Mouse (Mus musculus): ENCODE results near the gene Slc28a1. TPM values are rescaled to one million over a fixed set of nuclear protein-coding genes. Genes with fewer than 3 reads are reported as not detected.
"Not testable (repeated sequence)": the region's sequence is repeated elsewhere in the genome, so short reads cannot be mapped to it uniquely, and the experiment has no call there.

Slc28a1 gene
- total and polyA plus RNA-seq, 3 experiments, result not detected

DNA sequence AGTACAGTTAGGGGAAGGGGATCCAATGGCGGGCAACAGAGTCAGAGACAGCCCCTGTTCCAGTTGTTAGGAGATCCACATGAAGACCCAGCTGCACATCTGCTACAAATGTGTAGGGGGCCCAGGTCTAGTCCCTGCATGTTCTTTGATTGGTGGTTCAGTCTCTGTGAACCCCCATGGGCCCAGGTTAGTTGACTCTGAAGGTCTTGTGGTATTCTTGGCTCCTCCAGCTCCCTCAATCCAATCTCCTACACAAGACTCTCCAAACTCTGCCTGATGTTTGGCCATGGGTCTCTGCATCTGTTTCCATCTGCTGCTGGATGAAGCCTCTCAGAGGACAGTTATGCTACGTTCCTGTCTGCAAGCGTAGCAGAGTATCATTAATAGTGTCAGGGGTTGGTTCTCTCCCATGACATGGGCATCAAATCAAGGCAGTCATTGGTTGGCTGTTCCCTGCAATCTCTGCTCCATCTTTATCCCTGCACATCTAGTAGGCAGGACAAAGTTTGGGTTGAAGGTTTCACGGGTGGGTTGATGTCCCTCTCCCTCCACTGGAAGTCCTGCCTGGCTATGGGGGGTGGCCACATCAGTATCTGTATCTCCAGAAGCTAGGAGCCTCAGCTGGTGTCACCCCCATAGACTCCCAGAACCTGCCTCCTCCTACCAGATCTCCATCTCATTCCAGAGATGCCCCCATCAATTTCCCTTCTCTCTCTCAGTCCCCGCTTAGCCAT, 25.2 kb downstream of the Slc28a1 start:
- Histone ChIP-seq H3K4me1 (ENCODE audit: control insufficient read depth in 1 of 2, insufficient read depth in 2 of 2, low read length in 2 of 2) (peaks cover 0 to 4% of the 10 kb centered on the region in 2 experiments; a peak in 1 of 4 replicates), H3K27ac (ENCODE audit: control insufficient read depth, low read depth, low read length) (no peak overlapping the region), H3K27me3 (ENCODE audit: control insufficient read depth in 1 of 2, insufficient read depth in 2 of 2, low read length in 2 of 2) (peaks cover 0 to 5% of the 10 kb centered on the region in 2 experiments; a peak in 3 of 4 replicates), H3K9me3 (replicated peaks; ENCODE audit: insufficient read depth, low read length) (no peaks in the 10 kb centered on the region), H3K36me3 (ENCODE audit: control insufficient read depth in 1 of 2, insufficient read depth in 2 of 2, low read length in 2 of 2) (no peaks in the 10 kb centered on the region), H3K9ac (ENCODE audit: control insufficient read depth, low read depth, low read length, poor library complexity, severe bottlenecking) (no peak overlapping the region), H3K4me3 (ENCODE audit: control insufficient read depth in 1 of 2, insufficient read depth in 1 of 2, low read depth in 2 of 2, low read length in 2 of 2) (no peak overlapping the region), H3K79me2 (ENCODE audit: control insufficient read depth, insufficient read depth, low read length, poor library complexity) (no peaks in the 10 kb centered on the region)
- no peak for DNase-seq (ENCODE audit: low read depth, low spot score)
- no peak for TF ChIP-seq MYB (IDR thresholded peaks at IDR 0.05; ENCODE audit: low read depth, low read length)
- no peak for TF ChIP-seq POLR2AphosphoS5 (IDR thresholded peaks at IDR 0.05; ENCODE audit: borderline replicate concordance, low read depth, low read length)
- TF ChIP-seq TAL1 (IDR thresholded peaks at IDR 0.05; ENCODE audit: low read length), result no peak
- no peak for TF ChIP-seq USF1 (IDR thresholded peaks at IDR 0.05; ENCODE audit: low read depth, low read length)
- no peak for TF ChIP-seq JUND (IDR thresholded peaks at IDR 0.05; ENCODE audit: low read depth, low read length)
- no peak for TF ChIP-seq CHD2 (IDR thresholded peaks at IDR 0.05; ENCODE audit: low read length)
- TF ChIP-seq POLR2A (IDR thresholded peaks at IDR 0.05; ENCODE audit: control insufficient read depth in 1 of 2, insufficient read depth in 1 of 2, low read depth in 1 of 2, low read length in 2 of 2, poor library complexity in 1 of 2), result no peak
- TF ChIP-seq BHLHE40 (IDR thresholded peaks at IDR 0.05; ENCODE audit: borderline replicate concordance, low read depth, low read length), result no peak
- TF ChIP-seq ZKSCAN1 (IDR thresholded peaks at IDR 0.05; ENCODE audit: low read depth, low read length), result no peak
- TF ChIP-seq EP300 (IDR thresholded peaks at IDR 0.05; ENCODE audit: low read depth in 1 of 2, low read length in 2 of 2), result no peak
- TF ChIP-seq ZMIZ1 (IDR thresholded peaks at IDR 0.05; ENCODE audit: low read depth, low read length), result no peak
- no peak for TF ChIP-seq NRF1 (IDR thresholded peaks at IDR 0.05; ENCODE audit: insufficient read depth, low read depth, low read length, poor library complexity, severe bottlenecking)
- no peak for TF ChIP-seq GABPA (IDR thresholded peaks at IDR 0.05; ENCODE audit: low read depth, low read length)
- TF ChIP-seq CTCF (IDR thresholded peaks at IDR 0.05 in 2 of 3, conservative IDR thresholded peaks at IDR 0.05 in 1 of 3; ENCODE audit: control insufficient read depth in 1 of 3, insufficient read depth in 1 of 3, low read depth in 2 of 3, low read length in 3 of 3, poor library complexity in 1 of 3, severe bottlenecking in 1 of 3), result no peak
- TF ChIP-seq HCFC1 (IDR thresholded peaks at IDR 0.05; ENCODE audit: low read depth, low read length), result no peak

DNA sequence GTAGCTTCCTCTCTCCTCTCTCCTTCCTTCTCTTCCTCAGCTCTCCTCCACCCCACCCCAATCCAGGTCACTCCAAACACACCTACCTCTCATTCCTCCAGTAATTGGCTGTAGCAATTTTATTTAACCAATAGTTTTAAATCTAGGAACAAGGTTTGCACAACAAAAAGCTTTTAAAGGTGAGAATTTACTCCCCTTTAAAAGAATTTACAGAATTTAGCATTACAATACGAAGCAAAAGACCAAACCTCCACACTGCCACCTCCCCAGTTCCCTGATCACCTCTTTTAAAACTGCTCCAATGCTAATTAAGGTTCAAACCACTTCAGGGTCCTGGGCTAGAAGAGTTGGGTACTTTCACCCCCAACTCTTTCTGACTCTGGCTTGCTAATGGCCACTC, 26.9 kb downstream of the Slc28a1 start:
- H3K9ac ChIP-seq (ENCODE audit: control insufficient read depth, low read depth, low read length, poor library complexity, severe bottlenecking), result no peak overlapping the region
- H3K4me3 ChIP-seq (ENCODE audit: control insufficient read depth in 1 of 2, insufficient read depth in 1 of 2, low read depth in 2 of 2, low read length in 2 of 2), result no peak overlapping the region
- peaks cover 0 to 4% of the 10 kb centered on the region in 2 experiments; a peak in 1 of 4 replicates for H3K4me1 ChIP-seq (ENCODE audit: control insufficient read depth in 1 of 2, insufficient read depth in 2 of 2, low read length in 2 of 2)
- peaks cover 0 to 3% of the 10 kb centered on the region in 2 experiments; a peak in 2 of 4 replicates for H3K27me3 ChIP-seq (ENCODE audit: control insufficient read depth in 1 of 2, insufficient read depth in 2 of 2, low read length in 2 of 2)
- no peaks in the 10 kb centered on the region for H3K9me3 ChIP-seq (replicated peaks; ENCODE audit: insufficient read depth, low read length)
- no peaks in the 10 kb centered on the region for H3K36me3 ChIP-seq (ENCODE audit: control insufficient read depth in 1 of 2, insufficient read depth in 2 of 2, low read length in 2 of 2)
- no peak overlapping the region for H3K27ac ChIP-seq (ENCODE audit: control insufficient read depth, low read depth, low read length)
- H3K79me2 ChIP-seq (ENCODE audit: control insufficient read depth, insufficient read depth, low read length, poor library complexity), result no peaks in the 10 kb centered on the region
- DNase-seq (ENCODE audit: low read depth, low spot score), result no peak
- TF ChIP-seq RCOR1 (IDR thresholded peaks at IDR 0.05; ENCODE audit: low read depth, low read length) (no peak), USF2 (IDR thresholded peaks at IDR 0.05; ENCODE audit: borderline replicate concordance in 1 of 2, insufficient read depth in 1 of 2, low read depth in 1 of 2, low read length in 2 of 2) (no peak), POLR2A (IDR thresholded peaks at IDR 0.05; ENCODE audit: control insufficient read depth in 1 of 2, insufficient read depth in 1 of 2, low read depth in 1 of 2, low read length in 2 of 2, poor library complexity in 1 of 2) (no peak), ETS1 (IDR thresholded peaks at IDR 0.05; ENCODE audit: low read depth, low read length) (no peak), NELFE (IDR thresholded peaks at IDR 0.05; ENCODE audit: low read depth, low read length) (no peak), MAFK (IDR thresholded peaks at IDR 0.05; ENCODE audit: borderline replicate concordance, low read depth, low read length) (no peak)

DNA sequence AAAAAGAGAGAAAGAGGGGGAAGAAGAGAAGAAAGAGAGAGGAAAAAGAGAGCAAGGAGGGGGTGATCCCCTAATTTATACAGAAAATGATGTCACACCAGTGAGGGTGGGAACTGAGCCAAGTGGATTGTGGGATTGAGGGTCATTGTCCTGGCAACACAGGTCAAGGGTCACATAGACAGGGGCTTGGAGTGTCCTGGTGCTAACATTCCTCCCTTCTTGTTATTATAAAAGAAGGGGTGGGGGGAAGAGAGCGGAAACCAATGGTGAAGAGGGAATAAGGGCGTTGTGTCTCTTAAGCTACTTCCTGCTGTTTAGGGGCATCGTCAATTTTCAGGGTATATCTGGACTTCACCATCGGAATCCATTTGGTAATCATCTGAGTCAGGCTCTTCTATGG, 28.5 kb downstream of the Slc28a1 start:
- not testable (repeated sequence) for H3K79me2 ChIP-seq (ENCODE audit: control insufficient read depth, insufficient read depth, low read length, poor library complexity); H3K4me1 ChIP-seq (ENCODE audit: control insufficient read depth in 1 of 2, insufficient read depth in 2 of 2, low read length in 2 of 2); DNase-seq (ENCODE audit: low read depth, low spot score); H3K9ac ChIP-seq (ENCODE audit: control insufficient read depth, low read depth, low read length, poor library complexity, severe bottlenecking); H3K36me3 ChIP-seq (ENCODE audit: control insufficient read depth in 1 of 2, insufficient read depth in 2 of 2, low read length in 2 of 2); H3K27me3 ChIP-seq (ENCODE audit: control insufficient read depth in 1 of 2, insufficient read depth in 2 of 2, low read length in 2 of 2); H3K27ac ChIP-seq (ENCODE audit: control insufficient read depth, low read depth, low read length); H3K9me3 ChIP-seq (replicated peaks; ENCODE audit: insufficient read depth, low read length); H3K4me3 ChIP-seq (ENCODE audit: control insufficient read depth in 1 of 2, insufficient read depth in 1 of 2, low read depth in 2 of 2, low read length in 2 of 2)

Measured in MEL (cell line).